Mouse (Mus musculus) lung, adult 2 months (tissue): Measurements from ENCODE around the gene Susd1.

Experiments used
- CTCF ChIP-seq: fragments of 200-500 bp; IDR thresholded peaks from 2 replicates; pipeline ENCODE4 v1.5.1; 2011; ENCODE audit warnings: mild to moderate bottlenecking, low read length, control low read depth; ENCODE audit not compliant: insufficient read depth
- POLR2A ChIP-seq: fragments of 200-500 bp; IDR thresholded peaks from 2 replicates; pipeline ENCODE4 v1.6.1; 2011; ENCODE audit warnings: low read depth, mild to moderate bottlenecking, control low read depth, low read length, borderline replicate concordance; ENCODE audit errors: extremely low read depth

DNA sequence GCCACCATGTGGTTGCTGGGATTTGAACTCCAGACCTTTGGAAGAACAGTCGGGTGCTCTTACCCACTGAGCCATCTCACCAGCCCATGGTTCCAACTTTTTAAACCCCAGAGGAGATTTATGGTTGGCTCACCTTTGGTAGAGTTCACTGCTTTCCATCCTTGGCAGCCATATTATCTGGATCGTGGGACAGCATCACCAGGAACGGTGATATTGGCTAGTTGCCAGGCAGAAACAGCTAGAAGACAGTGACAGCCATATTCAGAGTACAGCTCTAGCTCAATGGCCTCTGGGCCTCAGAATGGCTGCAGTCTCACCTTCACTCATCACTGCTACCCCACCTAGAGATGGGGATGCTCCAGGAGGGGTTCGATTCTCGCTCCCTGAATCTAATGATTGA, 159.3 kb downstream of the Susd1 start:
- TF ChIP-seq CTCF (no peak), POLR2A (no peak)
